Mouse (Mus musculus): ENCODE measurements around the gene Ahnak2. TPM values are rescaled to one million over a fixed set of nuclear protein-coding genes. Genes with fewer than 3 reads are reported as not detected.
A peak's percentile ranks its signal among the peaks of the same experiment; 100 is the strongest.

Ahnak2 gene
- polyA plus RNA-seq, 1 experiment from 2014 or later, result 0.07 TPM

DNA sequence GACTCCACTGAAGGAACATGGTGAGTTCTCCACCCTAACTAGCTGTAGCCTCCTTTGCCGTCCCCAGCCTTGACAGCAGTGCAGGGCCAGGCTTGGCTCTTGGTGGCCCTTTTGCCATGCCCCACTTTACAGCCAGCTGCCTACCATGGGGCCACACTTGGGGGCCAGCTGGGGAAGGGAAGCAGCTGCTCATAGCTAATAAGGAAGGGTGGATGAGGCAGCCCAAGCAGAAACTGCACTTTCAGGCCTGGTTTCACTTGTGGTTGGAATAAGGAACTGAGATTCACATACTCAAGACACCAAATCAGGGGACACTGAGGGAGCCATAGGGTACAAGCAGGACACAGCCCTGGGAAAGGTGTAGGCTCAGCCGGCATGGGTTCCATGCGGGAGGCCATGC is 40.4 kb downstream of the Ahnak2 start:
- Histone ChIP-seq H3K4me2 (no peak overlapping the region), H3K4me3 (ENCODE audit: low read depth, low read length) (no peak overlapping the region), H3K27me3 (ENCODE audit: control insufficient read depth, insufficient read depth, low read length) (no peaks in the 10 kb centered on the region), H3K36me3 (ENCODE audit: control insufficient read depth, insufficient read depth, low read length) (no peaks in the 10 kb centered on the region), H3K9ac (ENCODE audit: low read length) (no peak overlapping the region), H3K4me1 (ENCODE audit: control insufficient read depth, insufficient read depth, low read length) (no peaks in the 10 kb centered on the region), H3K27ac (ENCODE audit: low read depth, low read length) (no peak overlapping the region), H3K9me3 (ENCODE audit: control insufficient read depth, low read length) (no peaks in the 10 kb centered on the region)
- ATAC-seq (ENCODE audit: low FRiP score) (no peak), DNase-seq (ENCODE audit: low spot score, missing footprints) (no peak)
- 89% methylated on average over 3 of the region's 3 CpGs for WGBS

- no peaks in the 10 kb centered on the region for H3K4me1 ChIP-seq (ENCODE audit: control insufficient read depth, insufficient read depth, low read length)
- H3K9me3 ChIP-seq (ENCODE audit: control insufficient read depth, low read length), result no peaks in the 10 kb centered on the region
- 91% methylated on average over 4 of the region's 4 CpGs for WGBS
- ATAC-seq (ENCODE audit: low FRiP score), result no peak
- no peak overlapping the region for H3K4me3 ChIP-seq (ENCODE audit: low read depth, low read length)
- DNase-seq (ENCODE audit: low spot score, missing footprints), result no peak
- H3K9ac ChIP-seq (ENCODE audit: low read length), result no peak overlapping the region
- H3K27me3 ChIP-seq (ENCODE audit: control insufficient read depth, insufficient read depth, low read length), result no peaks in the 10 kb centered on the region
- no peak overlapping the region for H3K27ac ChIP-seq (ENCODE audit: low read depth, low read length)
- no peak overlapping the region for H3K4me2 ChIP-seq
- no peaks in the 10 kb centered on the region for H3K36me3 ChIP-seq (ENCODE audit: control insufficient read depth, insufficient read depth, low read length)
Observed at GRCm38 (mm10) chr12:112761411-112761810, 41.0 kb downstream of the Ahnak2 start.

DNA sequence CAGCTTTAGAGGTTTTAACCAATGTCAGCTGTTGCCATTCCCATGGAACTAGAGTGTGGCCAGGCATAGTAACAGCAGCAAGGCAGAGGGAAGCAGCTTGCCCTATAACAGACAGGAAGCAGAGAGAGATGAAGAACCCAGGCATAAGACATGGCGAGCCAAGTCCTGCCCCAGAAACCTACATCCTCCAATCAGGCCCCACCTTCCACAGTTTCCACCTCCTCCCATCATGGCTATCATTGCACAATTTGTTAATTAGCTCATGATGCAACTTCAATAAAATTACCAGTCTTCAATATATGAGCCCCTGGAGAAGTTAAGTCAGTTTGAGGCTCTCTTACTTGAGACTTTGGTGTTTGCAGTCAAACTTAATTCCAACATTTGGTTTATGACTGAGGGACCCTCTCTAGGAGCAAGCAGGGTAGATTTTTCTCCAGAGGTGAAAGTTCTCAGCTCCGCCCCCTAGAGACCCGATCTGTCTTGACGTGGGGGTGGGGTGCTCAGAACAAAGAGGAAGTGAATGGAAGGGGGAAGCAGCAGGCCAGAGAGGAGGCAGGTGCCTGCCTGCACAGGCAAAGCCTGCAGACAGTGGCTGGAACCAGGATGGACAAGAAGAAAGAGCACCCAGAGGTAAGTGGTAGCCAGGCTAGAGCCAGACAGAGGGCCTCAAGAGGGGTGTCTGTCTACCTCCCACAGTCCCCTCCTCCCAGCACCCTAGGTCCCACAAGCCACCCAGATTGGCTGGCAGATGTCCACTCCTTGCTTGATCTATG is 42.1 kb downstream of the Ahnak2 start, which contains the start of gene Pld4:
Gene Pld4 (plus strand): TSS at position 502 of the 773 bp plus-strand sequence.
- Histone ChIP-seq H3K9ac (ENCODE audit: low read length) (no peak within 1 kb of the TSS), H3K27ac (ENCODE audit: low read depth, low read length) (no peak within 1 kb of the TSS), H3K27me3 (ENCODE audit: control insufficient read depth, insufficient read depth, low read length) (no peaks in the 10 kb centered on the region), H3K4me1 (ENCODE audit: control insufficient read depth, insufficient read depth, low read length) (no peaks in the 10 kb centered on the region), H3K36me3 (ENCODE audit: control insufficient read depth, insufficient read depth, low read length) (no peaks in the 10 kb centered on the region), H3K4me3 (ENCODE audit: low read depth, low read length) (no peak within 1 kb of the TSS), H3K4me2 (no peak within 1 kb of the TSS), H3K9me3 (ENCODE audit: control insufficient read depth, low read length) (no peaks in the 10 kb centered on the region)
- 44% methylated on average over 4 of the region's 4 CpGs for WGBS
- ATAC-seq (ENCODE audit: low FRiP score), result no peak
- no peak for DNase-seq (ENCODE audit: low spot score, missing footprints)

DNA sequence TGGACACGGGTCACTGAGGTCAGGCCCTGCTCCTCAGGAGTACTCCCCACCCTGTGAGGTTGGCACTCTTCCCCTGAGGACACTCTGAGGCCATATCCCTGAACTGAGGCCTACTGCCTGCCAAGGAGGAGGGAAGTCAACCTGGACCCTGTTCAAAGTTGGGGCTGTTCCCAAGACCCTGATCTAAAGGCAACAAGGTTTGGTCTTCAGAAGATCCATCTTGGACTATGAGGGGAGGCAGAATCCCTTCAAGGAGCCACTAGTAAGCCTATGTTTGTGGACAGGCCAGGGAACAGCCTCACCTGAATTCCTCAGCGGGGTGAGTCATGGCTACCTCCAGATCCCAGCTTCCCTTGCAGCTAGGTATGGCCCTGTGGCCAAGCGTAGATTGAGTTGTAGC is 43.0 kb downstream of the Ahnak2 start:
- WGBS, result 80% methylated on average over 3 of the region's 3 CpGs

GRCm38 (mm10) chr12:112757896-112758295 is 44.6 kb downstream of the Ahnak2 start:
- no peak overlapping the region for H3K4me3 ChIP-seq (ENCODE audit: low read depth, low read length)
- no peaks in the 10 kb centered on the region for H3K9me3 ChIP-seq (ENCODE audit: control insufficient read depth, low read length)
- 88% methylated on average over 5 of the region's 5 CpGs for WGBS
- DNase-seq (ENCODE audit: low spot score, missing footprints) (no peak), ATAC-seq (ENCODE audit: low FRiP score) (no peak)
- H3K4me2 ChIP-seq, result no peak overlapping the region
- no peaks in the 10 kb centered on the region for H3K4me1 ChIP-seq (ENCODE audit: control insufficient read depth, insufficient read depth, low read length)
- H3K27ac ChIP-seq (ENCODE audit: low read depth, low read length), result no peak overlapping the region
- H3K36me3 ChIP-seq (ENCODE audit: control insufficient read depth, insufficient read depth, low read length), result no peaks in the 10 kb centered on the region
- H3K27me3 ChIP-seq (ENCODE audit: control insufficient read depth, insufficient read depth, low read length), result no peaks in the 10 kb centered on the region
- no peak overlapping the region for H3K9ac ChIP-seq (ENCODE audit: low read length)

More for the DNA sequence above, 43.0 kb downstream of the Ahnak2 start:
- ATAC-seq (ENCODE audit: low FRiP score), result no peak
- Histone ChIP-seq H3K9me3 (ENCODE audit: control insufficient read depth, low read length) (no peaks in the 10 kb centered on the region), H3K4me2 (no peak overlapping the region), H3K9ac (ENCODE audit: low read length) (no peak overlapping the region), H3K27me3 (ENCODE audit: control insufficient read depth, insufficient read depth, low read length) (no peaks in the 10 kb centered on the region), H3K27ac (ENCODE audit: low read depth, low read length) (no peak overlapping the region), H3K4me1 (ENCODE audit: control insufficient read depth, insufficient read depth, low read length) (no peaks in the 10 kb centered on the region), H3K36me3 (ENCODE audit: control insufficient read depth, insufficient read depth, low read length) (no peaks in the 10 kb centered on the region), H3K4me3 (ENCODE audit: low read depth, low read length) (no peak overlapping the region)
- DNase-seq (ENCODE audit: low spot score, missing footprints), result no peak

GRCm38 (mm10) chr12:112755900-112756299 is 46.6 kb downstream of the Ahnak2 start:
- no peaks in the 10 kb centered on the region for H3K27me3 ChIP-seq (ENCODE audit: control insufficient read depth, insufficient read depth, low read length)
- no peak overlapping the region for H3K4me2 ChIP-seq
- no peaks in the 10 kb centered on the region for H3K36me3 ChIP-seq (ENCODE audit: control insufficient read depth, insufficient read depth, low read length)
- no peak for ATAC-seq (ENCODE audit: low FRiP score)
- H3K4me1 ChIP-seq (ENCODE audit: control insufficient read depth, insufficient read depth, low read length), result no peaks in the 10 kb centered on the region
- 79% methylated on average over 4 of the region's 4 CpGs for WGBS
- H3K27ac ChIP-seq (ENCODE audit: low read depth, low read length), result no peak overlapping the region
- no peak overlapping the region for H3K9ac ChIP-seq (ENCODE audit: low read length)
- no peak for DNase-seq (ENCODE audit: low spot score, missing footprints)
- H3K9me3 ChIP-seq (ENCODE audit: control insufficient read depth, low read length), result no peaks in the 10 kb centered on the region
- no peak overlapping the region for H3K4me3 ChIP-seq (ENCODE audit: low read depth, low read length)

GRCm38 (mm10) chr12:112752399-112752798 is 50.1 kb downstream of the Ahnak2 start:
- Histone ChIP-seq H3K4me2 (no peak overlapping the region), H3K27me3 (ENCODE audit: control insufficient read depth, insufficient read depth, low read length) (no peaks in the 10 kb centered on the region), H3K36me3 (ENCODE audit: control insufficient read depth, insufficient read depth, low read length) (no peaks in the 10 kb centered on the region), H3K4me1 (ENCODE audit: control insufficient read depth, insufficient read depth, low read length) (peaks cover 2% of the 10 kb centered on the region), H3K27ac (ENCODE audit: low read depth, low read length) (no peak overlapping the region), H3K4me3 (ENCODE audit: low read depth, low read length) (no peak overlapping the region), H3K9ac (ENCODE audit: low read length) (no peak overlapping the region), H3K9me3 (ENCODE audit: control insufficient read depth, low read length) (no peaks in the 10 kb centered on the region)
- DNase-seq (ENCODE audit: low spot score, missing footprints) (no peak), ATAC-seq (ENCODE audit: low FRiP score) (no peak)
- WGBS, result 68% methylated on average over 2 of the region's 2 CpGs

DNA sequence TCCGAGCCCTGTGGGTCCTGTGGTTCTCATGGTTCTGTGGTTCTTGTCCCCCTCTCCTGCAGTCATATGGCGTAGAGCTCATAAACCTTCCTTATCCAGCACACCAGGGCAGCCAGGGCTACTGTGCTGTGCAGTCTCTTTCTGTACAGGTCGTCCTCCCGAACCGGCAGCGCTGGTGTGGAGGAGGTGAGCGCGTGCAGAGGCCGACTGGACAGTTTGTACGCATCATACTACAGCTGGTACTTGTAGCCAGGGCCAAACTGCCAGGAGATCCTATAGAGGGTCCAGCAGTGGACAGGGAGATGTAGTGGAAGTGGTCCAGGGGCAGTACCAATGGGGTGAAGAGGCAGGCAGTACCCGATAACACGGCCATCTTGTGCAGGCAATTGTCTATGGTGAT is 51.5 kb downstream of the Ahnak2 start:
- no peak overlapping the region for H3K4me3 ChIP-seq (ENCODE audit: low read depth, low read length)
- H3K27me3 ChIP-seq (ENCODE audit: control insufficient read depth, insufficient read depth, low read length), result no peaks in the 10 kb centered on the region
- no peak overlapping the region for H3K9ac ChIP-seq (ENCODE audit: low read length)
- ATAC-seq (ENCODE audit: low FRiP score), result no peak
- 92% methylated on average over 12 of the region's 12 CpGs for WGBS
- peaks cover 5% of the 10 kb centered on the region for H3K4me1 ChIP-seq (ENCODE audit: control insufficient read depth, insufficient read depth, low read length)
- H3K36me3 ChIP-seq (ENCODE audit: control insufficient read depth, insufficient read depth, low read length), result no peaks in the 10 kb centered on the region
- no peak overlapping the region for H3K4me2 ChIP-seq
- no peak overlapping the region for H3K27ac ChIP-seq (ENCODE audit: low read depth, low read length)
- H3K9me3 ChIP-seq (ENCODE audit: control insufficient read depth, low read length), result no peaks in the 10 kb centered on the region
- no peak for DNase-seq (ENCODE audit: low spot score, missing footprints)

- Histone ChIP-seq H3K27me3 (ENCODE audit: control insufficient read depth, insufficient read depth, low read length) (no peaks in the 10 kb centered on the region), H3K36me3 (ENCODE audit: control insufficient read depth, insufficient read depth, low read length) (no peaks in the 10 kb centered on the region), H3K9ac (ENCODE audit: low read length) (peak overlapping the region; percentile 0; the same call in 1 of the 2 replicates), H3K4me2 (no peak overlapping the region), H3K4me1 (ENCODE audit: control insufficient read depth, insufficient read depth, low read length) (peaks cover 5% of the 10 kb centered on the region), H3K4me3 (ENCODE audit: low read depth, low read length) (no peak overlapping the region), H3K27ac (ENCODE audit: low read depth, low read length) (peak overlapping the region; percentile 74), H3K9me3 (ENCODE audit: control insufficient read depth, low read length) (no peaks in the 10 kb centered on the region)
- no peak; the same call in 1 of the 2 replicates for ATAC-seq (ENCODE audit: low FRiP score)
- 76% methylated on average over 8 of the region's 8 CpGs for WGBS
- DNase-seq (ENCODE audit: low spot score, missing footprints), result no peak
Observed at GRCm38 (mm10) chr12:112747606-112747970, 54.9 kb downstream of the Ahnak2 start.
